Mouse (Mus musculus): ENCODE measurements around the gene Arl5a.

Gene Arl5a

DNA sequence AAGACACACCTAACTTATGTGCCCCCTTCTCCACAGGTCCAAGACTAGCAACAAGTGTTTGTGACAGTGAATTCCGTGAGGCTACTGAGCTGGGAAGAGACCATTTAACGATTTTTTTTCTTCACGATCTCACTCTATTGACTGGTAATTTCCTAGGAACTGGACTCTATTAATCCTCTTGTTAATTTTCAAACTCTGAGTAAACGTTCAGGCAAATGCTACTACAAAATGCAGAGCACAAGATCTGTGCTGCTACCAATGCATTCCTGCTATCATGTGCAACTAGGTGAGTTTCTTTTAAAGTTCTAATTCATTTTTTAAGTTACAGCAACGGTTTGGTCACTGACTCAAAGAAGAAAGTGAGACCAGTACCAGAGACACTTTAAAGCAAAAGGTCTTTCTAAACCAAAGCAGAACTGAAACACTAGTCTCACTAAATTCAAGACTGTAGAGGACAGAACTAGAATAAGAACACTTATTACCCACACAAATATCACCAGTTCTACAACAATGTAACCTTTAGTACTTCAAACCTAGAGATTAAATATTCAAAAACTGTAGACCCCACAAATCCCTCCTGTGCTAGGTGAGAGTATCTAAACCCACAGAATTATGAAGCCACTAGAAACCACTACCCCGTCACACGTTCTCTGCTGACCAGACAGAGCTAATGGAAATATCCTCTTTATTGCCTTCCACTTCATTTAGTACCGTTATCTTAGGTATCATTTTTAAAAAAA lies 1.7 kb downstream of the Arl5a start:
- DNase-seq (ENCODE audit: low spot score in 2 of 2), result no peak

- no peak for DNase-seq (ENCODE audit: low spot score in 2 of 2)
Measured at GRCm38 (mm10) chr2:52421197-52421596, 3.5 kb downstream of the Arl5a start.

- no peak for DNase-seq (ENCODE audit: low spot score in 2 of 2)
Measured at GRCm38 (mm10) chr2:52420001-52420710, 4.5 kb downstream of the Arl5a start.

DNA sequence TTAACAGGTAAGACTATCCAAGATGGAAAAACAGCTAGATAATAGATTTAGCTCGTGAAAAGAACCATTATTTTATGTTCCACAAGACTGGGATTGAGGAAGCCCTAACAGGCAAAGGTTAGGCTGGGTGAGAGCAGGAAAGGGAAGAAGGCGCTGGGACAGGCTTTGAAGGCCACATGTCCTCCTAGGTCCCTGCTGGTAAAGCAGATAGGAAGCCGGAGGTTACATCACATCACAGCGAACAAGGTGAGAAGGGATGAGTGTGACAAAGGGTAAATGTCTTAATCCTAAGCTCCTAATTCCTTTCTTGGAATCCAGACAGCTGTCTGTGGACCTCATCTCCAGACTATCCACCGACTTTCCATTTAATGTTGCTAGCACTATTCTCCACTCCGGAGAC lies 5.4 kb downstream of the Arl5a start:
- no peak for DNase-seq (ENCODE audit: low spot score in 2 of 2)

DNA sequence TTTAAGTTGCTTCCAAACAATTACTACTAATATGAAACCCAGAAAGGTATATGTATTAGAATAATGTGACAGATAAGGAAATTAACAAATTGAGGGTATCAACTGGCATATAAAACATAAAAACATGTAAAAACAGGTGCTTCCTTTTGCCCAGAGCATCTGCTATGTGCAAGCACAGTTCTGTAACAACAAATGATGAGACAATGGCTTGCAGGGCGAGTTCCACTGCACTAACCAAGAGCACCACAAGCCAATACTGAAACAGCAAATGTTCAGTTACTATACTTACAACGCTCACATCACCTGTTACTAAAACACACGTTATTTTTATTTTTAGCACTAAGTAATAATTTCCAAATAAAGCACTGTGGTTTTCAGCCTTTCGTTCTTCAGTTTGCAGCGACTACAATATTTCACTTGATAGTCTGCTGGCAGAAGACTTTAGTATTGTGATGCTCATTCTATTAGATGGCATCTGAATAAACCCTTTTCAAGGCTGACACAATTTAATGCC lies 12.1 kb downstream of the Arl5a start:
- no peak for DNase-seq (ENCODE audit: low spot score in 2 of 2)

- DNase-seq (ENCODE audit: low spot score in 2 of 2), result no peak
Measured at GRCm38 (mm10) chr2:52406480-52406879, 18.2 kb downstream of the Arl5a start.

DNA sequence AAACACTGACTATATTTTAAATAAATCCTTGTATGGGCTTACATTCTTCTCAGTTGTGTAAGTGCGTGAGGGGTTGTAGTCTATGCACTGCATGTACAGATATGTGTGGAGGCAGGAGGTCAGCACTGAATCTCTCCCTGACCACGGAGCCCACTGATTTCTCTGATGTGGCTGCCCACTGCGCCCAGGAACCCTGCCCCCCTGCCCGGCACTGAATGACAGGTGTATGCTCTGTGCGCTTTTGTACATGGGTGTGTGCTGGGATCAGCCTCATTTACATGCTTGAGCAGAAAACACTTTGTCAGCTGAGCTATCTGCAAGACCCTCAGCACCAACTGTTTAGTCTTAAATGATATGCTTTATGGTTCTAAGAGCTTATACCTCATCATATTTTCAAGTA lies 19.5 kb downstream of the Arl5a start:
- no peak for DNase-seq (ENCODE audit: low spot score in 2 of 2)

GRCm38 (mm10) chr2:52394529-52394928 lies 30.2 kb downstream of the Arl5a start:
- DNase-seq (ENCODE audit: low spot score in 2 of 2), result no peak

- no peak for DNase-seq (ENCODE audit: low spot score in 2 of 2)
Measured at GRCm38 (mm10) chr2:52390415-52390975, 34.2 kb downstream of the Arl5a start.

DNA sequence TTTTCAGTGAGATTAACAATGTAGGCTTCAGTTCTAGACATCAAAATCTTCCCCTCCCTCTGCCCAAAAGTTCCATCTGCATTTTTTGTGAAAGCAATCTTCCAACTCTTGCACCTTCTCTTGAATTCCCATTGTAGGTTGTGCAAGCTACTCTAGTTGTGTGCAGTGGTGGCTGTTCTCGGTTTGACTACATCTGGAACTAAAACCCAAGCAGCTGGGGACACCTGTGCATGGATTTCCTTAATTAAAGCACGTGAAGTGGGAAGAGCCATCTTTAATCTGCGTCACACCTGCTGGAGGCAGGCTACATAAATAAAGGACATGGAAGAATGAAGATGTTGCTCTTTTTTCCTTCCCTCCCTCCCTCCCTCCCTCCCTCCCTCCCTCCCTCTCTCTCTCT lies 34.7 kb downstream of the Arl5a start:
- no peak for DNase-seq (ENCODE audit: low spot score in 2 of 2)

DNA sequence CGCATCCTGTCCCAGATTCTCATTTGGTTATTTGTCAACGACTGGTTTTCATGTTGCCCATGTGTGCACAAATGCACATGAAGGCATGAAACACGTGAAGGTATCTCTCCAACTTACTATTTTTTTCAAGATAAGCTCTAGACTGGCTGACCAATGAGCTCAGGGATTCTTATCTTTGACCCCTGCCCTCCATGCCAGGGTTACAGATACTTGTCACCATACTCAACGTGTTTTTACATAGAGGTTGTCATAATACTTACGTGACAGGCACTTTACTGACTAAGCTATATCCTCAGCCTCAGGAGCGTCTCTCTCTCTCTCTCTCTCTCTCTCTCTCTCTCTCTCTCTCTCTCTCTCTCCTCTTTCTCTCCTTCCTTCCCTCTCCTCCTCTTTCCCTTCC lies 38.2 kb downstream of the Arl5a start:
- no peak for DNase-seq (ENCODE audit: low spot score in 2 of 2)

GRCm38 (mm10) chr2:52386037-52386436 lies 38.7 kb downstream of the Arl5a start:
- DNase-seq (ENCODE audit: low spot score in 2 of 2), result no peak

DNA sequence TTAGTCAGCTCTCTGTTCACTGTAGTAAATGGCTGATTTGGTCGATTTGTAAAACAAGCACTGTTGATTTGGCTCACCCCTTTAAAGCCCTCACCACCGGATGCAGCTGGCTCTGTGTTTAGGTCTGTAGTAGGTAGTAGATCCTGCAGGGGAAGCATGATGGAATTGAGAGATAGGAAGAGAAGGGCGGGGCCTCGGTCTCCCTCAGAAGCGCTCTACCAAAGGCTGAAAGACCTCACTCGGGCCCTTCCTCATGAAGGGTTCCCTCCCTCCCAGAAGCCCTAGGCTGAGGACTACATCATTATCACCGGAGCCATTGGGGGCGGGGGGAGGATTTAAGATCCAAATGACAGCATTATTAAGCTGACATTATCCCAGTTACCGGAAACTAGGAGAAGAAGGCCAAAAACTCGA lies 45.8 kb downstream of the Arl5a start:
- no peak for DNase-seq (ENCODE audit: low spot score in 2 of 2)

DNA sequence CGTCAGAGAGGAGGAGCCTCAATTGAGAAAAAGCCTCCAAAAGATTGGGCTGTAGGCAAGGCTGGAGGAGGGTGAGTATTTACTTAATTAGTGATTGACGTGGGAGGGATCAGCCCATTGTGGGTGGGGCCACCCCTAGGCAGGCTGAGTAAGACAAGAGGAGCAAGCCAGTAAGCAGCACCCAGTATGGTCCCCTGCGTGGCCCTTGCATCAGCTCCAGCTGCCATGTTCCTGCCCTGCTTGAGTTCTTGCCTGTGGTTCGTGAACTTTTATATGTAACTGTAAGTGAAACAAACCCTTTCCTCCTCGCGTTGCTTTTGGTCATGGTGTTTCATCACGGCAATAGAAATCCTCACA lies 46.3 kb downstream of the Arl5a start, which contains the start of gene Neb:
TSS of gene Neb (minus strand) at position 27 of the 357 bp plus-strand sequence.
- DNase-seq (ENCODE audit: low spot score in 2 of 2), result no peak

DNA sequence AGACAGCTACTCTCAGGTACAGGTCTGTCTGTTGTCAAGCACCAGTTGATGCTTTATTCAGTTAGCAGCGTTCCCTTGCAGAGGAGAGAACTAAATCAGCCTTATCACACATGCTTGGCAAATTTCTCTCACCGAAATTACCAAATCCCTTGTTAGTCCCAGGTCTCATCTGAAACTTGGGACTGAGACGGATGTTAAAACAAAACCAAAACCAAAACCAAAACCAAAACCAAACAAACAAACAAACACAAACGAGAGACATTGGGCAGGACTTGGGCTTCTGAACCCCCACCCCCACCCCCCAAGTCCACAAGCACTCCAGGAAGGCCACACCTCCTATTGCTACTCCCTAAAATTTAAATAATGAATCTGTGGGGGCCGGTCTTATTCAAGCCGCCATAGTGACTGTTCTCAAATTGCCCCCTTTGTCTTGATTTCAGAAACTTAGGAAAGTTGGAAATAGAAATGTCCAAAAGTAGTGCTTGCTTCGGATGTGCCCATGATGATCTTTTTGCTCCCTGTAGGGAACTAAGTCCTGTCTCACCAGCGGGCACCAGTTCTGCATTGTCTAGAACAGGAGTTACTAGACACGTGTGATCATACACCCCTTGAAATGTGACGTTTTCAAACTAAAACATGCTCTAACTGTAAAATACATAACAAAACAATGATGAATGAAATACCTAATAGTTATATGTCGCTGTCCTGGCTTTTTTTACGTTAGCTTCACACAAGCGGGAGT lies 46.8 kb downstream of the Arl5a start:
- no peak for DNase-seq (ENCODE audit: low spot score in 2 of 2)

GRCm38 (mm10) chr2:52374706-52375105 lies 50.0 kb downstream of the Arl5a start:
- DNase-seq (ENCODE audit: low spot score in 2 of 2), result no peak

DNA sequence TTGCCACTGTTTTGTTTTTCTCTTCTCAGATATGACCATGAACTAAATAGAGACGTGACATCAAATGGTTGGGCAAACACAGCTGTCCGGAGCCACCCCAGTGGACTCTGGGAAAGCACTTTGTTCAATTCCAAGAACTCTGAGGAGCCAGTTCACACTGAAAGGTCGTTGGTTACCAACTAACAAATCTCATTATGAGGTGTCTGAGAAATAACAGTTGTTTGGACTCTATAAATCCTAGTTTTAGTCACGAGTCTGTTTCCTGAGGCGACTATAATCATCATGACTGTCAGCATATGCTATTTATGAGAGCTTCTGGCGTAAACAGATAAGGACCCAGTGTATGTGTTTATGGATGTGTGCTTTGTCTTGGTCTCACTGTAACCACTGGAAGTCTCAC lies 52.2 kb downstream of the Arl5a start:
- DNase-seq (ENCODE audit: low spot score in 2 of 2), result no peak

GRCm38 (mm10) chr2:52372080-52372479 lies 52.6 kb downstream of the Arl5a start:
- no peak for DNase-seq (ENCODE audit: low spot score in 2 of 2)

- DNase-seq (ENCODE audit: low spot score in 2 of 2), result no peak
Measured at GRCm38 (mm10) chr2:52371066-52371465, 53.6 kb downstream of the Arl5a start.

DNA sequence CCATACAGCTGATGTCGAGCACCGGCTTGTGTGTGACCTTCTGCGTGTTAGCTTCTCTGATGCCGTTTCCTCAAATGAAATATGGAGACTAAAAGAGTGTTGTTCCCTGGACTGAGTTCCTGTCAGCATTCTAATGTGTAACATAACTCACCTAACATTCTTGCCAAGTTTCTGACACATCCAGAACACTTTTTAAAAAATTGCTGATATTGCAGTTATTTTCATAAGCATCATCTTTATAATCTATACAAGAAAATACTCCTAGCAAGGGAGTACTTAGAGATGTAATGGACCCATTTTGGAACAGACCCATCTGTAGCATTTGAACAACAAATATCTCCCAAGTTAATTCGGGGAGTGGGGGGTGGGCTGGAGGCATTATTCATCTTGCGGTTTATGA lies 55.1 kb downstream of the Arl5a start:
- DNase-seq (ENCODE audit: low spot score in 2 of 2), result no peak

GRCm38 (mm10) chr2:52367665-52368064 lies 57.0 kb downstream of the Arl5a start:
- DNase-seq (ENCODE audit: low spot score in 2 of 2), result no peak

- no peak for DNase-seq (ENCODE audit: low spot score in 2 of 2)
Measured at GRCm38 (mm10) chr2:52367248-52367647, 57.5 kb downstream of the Arl5a start.

Data from spleen, postnatal 14 days (tissue).